Mouse (Mus musculus) ES-Bruce4 (cell line): ENCODE measurements around the gene Mrgprx1. TPM values are rescaled to one million over a fixed set of nuclear protein-coding genes. Genes with fewer than 3 reads are reported as not detected.

ENCODE experiments used
- H3K27ac ChIP-seq: 2 replicates; pipeline ENCODE4 v1.5.1; 2012; ENCODE audit warnings: low read length, inconsistent platforms; ENCODE audit not compliant: insufficient read depth
- H3K27me3 ChIP-seq: 2 replicates; pipeline ENCODE4 v1.6.1; 2012; ENCODE audit warnings: mild to moderate bottlenecking, low read length, inconsistent platforms; ENCODE audit not compliant: control insufficient read depth, poor library complexity, insufficient read depth, severe bottlenecking
- H3K36me3 ChIP-seq: 2 replicates; pipeline ENCODE4 v1.6.1; 2012; ENCODE audit warnings: inconsistent platforms, mild to moderate bottlenecking, low read length, moderate library complexity; ENCODE audit not compliant: control insufficient read depth, poor library complexity, insufficient read depth, severe bottlenecking
- H3K4me1 ChIP-seq: one replicate; pipeline ENCODE4 v1.8.1; 2011; ENCODE audit warnings: low read length; ENCODE audit not compliant: control insufficient read depth, insufficient read depth
- H3K4me3 ChIP-seq: 2 replicates; pipeline ENCODE4 v1.5.1; 2011; ENCODE audit warnings: low read depth, mild to moderate bottlenecking, low read length
- H3K9ac ChIP-seq: 2 replicates; pipeline ENCODE4 v1.6.1; 2012; ENCODE audit warnings: low read depth, mild to moderate bottlenecking, inconsistent platforms; ENCODE audit not compliant: poor library complexity, severe bottlenecking
- H3K9me3 ChIP-seq: replicated peaks from 2 replicates; pipeline ENCODE4 v1.6.1; 2012; ENCODE audit warnings: mild to moderate bottlenecking, low read length, inconsistent platforms; ENCODE audit not compliant: control insufficient read depth, poor library complexity, insufficient read depth, severe bottlenecking
- CTCF ChIP-seq: IDR thresholded peaks from one replicate; pipeline ENCODE4 v1.8.1; 2011; ENCODE audit warnings: low read depth, low read length
- EP300 ChIP-seq: IDR thresholded peaks from 2 replicates; pipeline ENCODE4 v1.6.1; 2011; ENCODE audit warnings: low read depth, low read length; ENCODE audit not compliant: insufficient read depth
- POLR2A ChIP-seq: IDR thresholded peaks from one replicate; pipeline ENCODE4 v1.8.1; 2011; ENCODE audit warnings: low read length; ENCODE audit not compliant: insufficient read depth
- polyA plus RNA-seq: library from polyadenylated mRNA; stranded (reverse); fragments of >200 nt; gene quantifications from 2 replicates; pipeline ENCODE4 v1.2.4, GENCODE M21; 2011; ENCODE audit warnings: low read depth; ENCODE audit not compliant: missing spikeins, insufficient read depth, insufficient read length

Mrgprx1 gene
- polyA plus RNA-seq, 1 experiment, result not detected

DNA sequence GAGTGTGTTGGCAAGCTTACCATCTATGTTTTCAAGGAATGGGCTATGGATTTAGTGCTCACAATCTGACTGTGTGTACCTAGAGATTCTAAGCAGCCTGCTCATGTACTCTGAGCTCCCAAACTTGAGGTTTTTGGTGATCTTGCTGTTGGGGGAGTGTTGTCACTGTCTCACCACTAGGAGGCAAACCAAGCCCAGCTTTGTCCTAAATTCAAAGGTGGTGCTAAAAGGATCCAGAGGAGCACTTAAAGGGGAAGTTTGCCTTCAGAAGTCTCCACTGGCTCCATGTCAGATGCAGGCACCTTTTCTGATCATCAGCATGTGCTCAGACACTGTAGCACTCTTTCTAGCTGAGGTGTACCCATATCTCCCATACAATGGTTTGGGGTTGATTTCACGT is 40.6 kb downstream of the Mrgprx1 start:
- H3K4me1 ChIP-seq, result no peaks in the 10 kb centered on the region
- H3K4me3 ChIP-seq, result no peak overlapping the region
- H3K36me3 ChIP-seq, result no peaks in the 10 kb centered on the region
- no peaks in the 10 kb centered on the region for H3K27me3 ChIP-seq
- no peak overlapping the region for H3K27ac ChIP-seq
- no peak for TF ChIP-seq EP300
- no peak for TF ChIP-seq CTCF
- TF ChIP-seq POLR2A, result no peak
- no peaks in the 10 kb centered on the region for H3K9me3 ChIP-seq
- no peak overlapping the region for H3K9ac ChIP-seq

DNA sequence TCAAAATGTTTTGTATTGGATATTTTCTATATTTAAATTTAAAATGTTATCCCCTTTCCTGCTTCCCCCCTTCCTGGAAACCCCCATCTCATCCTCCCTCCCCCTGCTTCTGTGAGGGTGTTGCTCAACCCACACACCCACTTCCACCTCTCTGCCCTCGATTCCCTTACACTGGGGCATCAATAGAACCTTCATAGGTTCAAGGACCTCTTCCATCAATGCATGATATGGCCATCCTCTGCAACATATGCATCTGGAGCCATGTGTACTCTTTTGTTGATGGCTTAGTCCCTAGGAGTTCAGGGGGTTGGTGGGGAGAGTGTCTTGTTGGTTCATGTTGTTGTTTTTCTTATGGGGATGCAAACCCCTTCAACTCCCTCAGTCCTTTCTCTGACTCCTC is 45.4 kb downstream of the Mrgprx1 start, which contains the start of gene Mrgpra4:
Mrgpra4 (minus strand) TSS at position 101 of the 400 bp plus-strand sequence.
- H3K4me1 ChIP-seq, result no peaks in the 10 kb centered on the region
- no peaks in the 10 kb centered on the region for H3K27me3 ChIP-seq

More for the DNA sequence above, 45.4 kb downstream of the Mrgprx1 start, which contains the start of gene Mrgpra4:
- Histone ChIP-seq H3K4me3 (no peak within 1 kb of the TSS), H3K27ac (no peak within 1 kb of the TSS), H3K36me3 (no peaks in the 10 kb centered on the region), H3K9me3 (no peaks in the 10 kb centered on the region), H3K9ac (no peak within 1 kb of the TSS)
- no peak for TF ChIP-seq EP300
- no peak for TF ChIP-seq POLR2A
- no peak for TF ChIP-seq CTCF

Other genes starting within 250 kb of the Mrgprx1 start
- not detected in 2 replicates for gene Mrgpra4, start 45.5 kb downstream of the Mrgprx1 start, polyA plus RNA-seq
- not detected in 2 replicates for gene Mrgprb5, start 141.4 kb upstream of the Mrgprx1 start, polyA plus RNA-seq
- not detected in 2 replicates for gene Mrgprb4, start 171.7 kb upstream of the Mrgprx1 start, polyA plus RNA-seq